Mouse (Mus musculus) forebrain, postnatal 0 days (tissue): ENCODE measurements around the gene Fbrsl1. TPM values are rescaled to one million over a fixed set of nuclear protein-coding genes. Genes with fewer than 3 reads are reported as not detected.

ENCODE experiments used
- ATAC-seq: fragments of 200-750 bp; cut with Nextera tagmentation; 2 replicates; pipeline ENCODE4 v1.8.0; 2017; ENCODE audit warnings: mild to moderate bottlenecking, moderate library complexity
- DNase-seq: peaks from one replicate; pipeline ENCODE4 v3.0.0-alpha.2; 2015
- H3K27ac ChIP-seq: fragments of 300-500 bp; sonication (generic); 2 replicates; pipeline ENCODE4 v1.5.1; 2014; ENCODE audit warnings: low read depth, mild to moderate bottlenecking, antibody characterized with exemption, low read length, moderate library complexity, mixed read lengths
- H3K27me3 ChIP-seq: fragments of 300-500 bp; sonication (generic); 2 replicates; pipeline ENCODE4 v1.6.1; 2014; ENCODE audit warnings: mild to moderate bottlenecking, low read length, mixed read lengths; ENCODE audit not compliant: insufficient read depth
- H3K36me3 ChIP-seq: fragments of 300-500 bp; sonication (generic); 2 replicates; pipeline ENCODE4 v1.6.1; 2014; ENCODE audit warnings: mild to moderate bottlenecking, moderate library complexity; ENCODE audit not compliant: insufficient read depth
- H3K4me1 ChIP-seq: fragments of 300-500 bp; sonication (generic); 2 replicates; pipeline ENCODE4 v1.6.1; 2014; ENCODE audit warnings: antibody characterized with exemption; ENCODE audit not compliant: insufficient read depth
- H3K4me2 ChIP-seq: fragments of 300-500 bp; sonication (generic); 2 replicates; pipeline ENCODE4 v1.6.1; 2014; ENCODE audit warnings: low read depth, mild to moderate bottlenecking, moderate library complexity
- H3K4me3 ChIP-seq: fragments of 300-500 bp; sonication (generic); 2 replicates; pipeline ENCODE4 v1.5.1; 2014; ENCODE audit warnings: low read depth, low read length, mixed read lengths
- H3K9ac ChIP-seq: fragments of 300-500 bp; sonication (generic); 2 replicates; pipeline ENCODE4 v1.6.1; 2014; ENCODE audit warnings: mild to moderate bottlenecking
- H3K9me3 ChIP-seq: fragments of 300-500 bp; sonication (generic); 2 replicates; pipeline ENCODE4 v1.6.1; 2016; ENCODE audit warnings: low read length
- CTCF ChIP-seq: sonication (generic); IDR thresholded peaks from 2 replicates; pipeline ENCODE4 v1.5.1; 2016; ENCODE audit warnings: antibody characterized with exemption, control low read depth, low read depth
- WGBS: fragments of 180-500 bp; shearing (Covaris S2); extraction: QIAGEN DNeasy Blood & Tissue Kit; methylation state at CpG from one replicate; pipeline ENCODE4 v1.1.7; 2014; 5-methylcytosine and 5-hydroxymethylcytosine counted together
- polyA plus RNA-seq: library from polyadenylated mRNA; unstranded; fragments of >200 nt; fragmentation: Nextera tagmentation; extraction: Ambion mirVana; gene quantifications from 2 replicates; pipeline ENCODE4 v1.2.1, GENCODE M21; 2015
- total RNA-seq: library from RNA; depleted of rRNA; stranded (reverse); fragments of >200 nt; gene quantifications from 2 replicates; pipeline ENCODE4 v1.2.3, GENCODE M21; 2014; rRNA removed

The Fbrsl1 gene
- total and polyA plus RNA-seq, 2 experiments from 2014 or later: 21.3 to 30.3 TPM

DNA sequence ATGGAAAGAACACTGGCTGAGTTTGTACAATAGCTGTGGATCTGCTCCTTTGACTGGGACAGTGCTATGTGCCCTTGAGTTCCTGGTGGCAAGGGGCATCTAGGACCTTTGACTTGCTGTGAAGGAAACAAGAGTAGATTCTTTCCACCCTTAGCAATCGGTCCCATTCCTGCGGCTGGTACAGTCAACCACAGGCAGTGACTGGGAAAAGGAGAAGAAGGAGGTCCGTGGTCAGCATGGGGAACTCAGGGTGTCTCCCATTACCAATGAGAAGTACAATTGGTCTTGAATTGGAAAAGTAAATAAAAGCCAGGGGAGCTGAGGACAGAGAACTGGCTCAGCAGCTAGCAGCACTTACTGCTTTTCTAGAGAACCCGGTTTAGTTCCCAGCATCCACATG, 102.8 kb downstream of the Fbrsl1 start:
- WGBS: 80% methylated on average over 4 of the region's 4 CpGs
- TF ChIP-seq CTCF: no peak

DNA sequence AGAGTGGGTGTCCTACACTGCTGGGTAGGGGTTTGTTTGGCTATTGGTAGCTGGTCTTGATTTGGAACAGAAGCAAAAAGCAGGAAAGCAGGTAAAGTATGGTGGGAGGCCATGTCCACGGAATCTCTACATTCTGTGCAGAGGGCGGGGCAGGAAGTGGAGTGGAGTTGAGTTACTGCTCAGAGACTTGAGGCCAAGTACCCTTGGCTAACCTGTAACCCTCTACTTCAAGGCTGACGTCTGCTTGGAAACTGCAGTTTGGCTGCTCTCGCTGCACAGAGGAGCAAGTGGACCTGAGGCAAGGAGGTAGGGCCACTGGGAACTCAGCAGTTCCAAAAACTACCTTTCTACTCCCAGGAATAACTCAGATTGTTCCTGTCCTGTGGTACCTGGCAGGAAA, 103.8 kb downstream of the Fbrsl1 start, which contains the start of gene Lrcol1:
TSS of gene Lrcol1 (plus strand) at position 207 of the 400 bp plus-strand sequence.
- TF ChIP-seq CTCF: no peak
- no peak within 1 kb of the TSS for H3K4me3 ChIP-seq
- no peaks in the 10 kb centered on the region; the same call in 1 of the 2 replicates for H3K27me3 ChIP-seq
- no peak within 1 kb of the TSS for H3K27ac ChIP-seq
- ATAC-seq: no peak
- H3K4me1 ChIP-seq: peaks cover 5% of the 10 kb centered on the region; the same call in 1 of the 2 replicates
- H3K36me3 ChIP-seq: no peaks in the 10 kb centered on the region
- DNase-seq: no peak
- H3K4me2 ChIP-seq: no peak within 1 kb of the TSS
- H3K9me3 ChIP-seq: no peaks in the 10 kb centered on the region
- H3K9ac ChIP-seq: no peak within 1 kb of the TSS
- WGBS: 82% methylated on average over 4 of the region's 4 CpGs

More for the DNA sequence above, 102.8 kb downstream of the Fbrsl1 start:
- H3K4me1 ChIP-seq: peaks cover 5% of the 10 kb centered on the region; the same call in 1 of the 2 replicates
- DNase-seq: no peak
- no peak overlapping the region for H3K27ac ChIP-seq
- H3K4me3 ChIP-seq: no peak overlapping the region
- no peaks in the 10 kb centered on the region; the same call in 1 of the 2 replicates for H3K27me3 ChIP-seq
- H3K4me2 ChIP-seq: no peak overlapping the region
- H3K9me3 ChIP-seq: no peaks in the 10 kb centered on the region
- H3K9ac ChIP-seq: no peak overlapping the region
- ATAC-seq: no peak
- no peaks in the 10 kb centered on the region for H3K36me3 ChIP-seq

DNA sequence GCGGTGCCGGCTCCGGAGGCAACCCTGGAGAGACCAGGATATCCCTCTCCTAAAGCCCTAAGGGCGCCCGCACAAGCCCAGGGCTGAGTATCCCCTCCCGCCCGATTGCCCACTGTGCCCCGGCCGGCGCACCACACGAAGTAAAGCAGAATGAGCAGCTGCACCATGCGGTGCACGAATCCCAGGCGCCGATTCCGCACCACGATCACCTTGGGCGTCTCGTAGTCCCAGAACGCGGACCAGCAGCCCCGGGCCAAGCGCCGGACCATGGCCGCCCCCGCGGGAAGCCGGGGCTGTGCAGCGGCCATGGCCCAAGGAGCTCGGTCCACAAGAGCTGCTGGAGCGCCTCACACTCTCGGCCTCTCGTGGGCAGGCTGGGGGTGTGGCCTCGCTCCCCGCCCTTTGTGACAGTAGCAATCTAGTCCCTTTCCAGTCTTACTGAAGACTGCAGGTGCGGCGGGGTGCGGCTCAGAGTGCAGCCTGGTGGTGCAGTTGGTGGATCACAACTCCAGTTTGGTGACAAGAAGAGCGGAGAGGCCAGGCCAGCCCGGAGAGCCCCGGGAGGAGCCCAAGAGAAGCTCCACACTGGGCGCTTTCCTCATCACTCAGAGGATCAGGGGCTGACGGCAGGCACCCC, 105.5 kb downstream of the Fbrsl1 start, which contains the start of gene P2rx2:
TSS of gene P2rx2 (minus strand) at position 565 of the 637 bp plus-strand sequence.
- Histone ChIP-seq H3K36me3 (no peaks in the 10 kb centered on the region), H3K4me1 (peaks cover 5% of the 10 kb centered on the region; the same call in 1 of the 2 replicates), H3K4me2 (peak within 1 kb of the TSS; percentile 97), H3K27me3 (no peaks in the 10 kb centered on the region; the same call in 1 of the 2 replicates), H3K9ac (peak within 1 kb of the TSS; percentile 71), H3K9me3 (no peaks in the 10 kb centered on the region), H3K4me3 (peak within 1 kb of the TSS; percentile 50), H3K27ac (no peak within 1 kb of the TSS)
- TF ChIP-seq CTCF: no peak
- 1% methylated on average over 43 of the region's 43 CpGs for WGBS
- ATAC-seq (peak; percentile 83), DNase-seq (peak; percentile 62)

DNA sequence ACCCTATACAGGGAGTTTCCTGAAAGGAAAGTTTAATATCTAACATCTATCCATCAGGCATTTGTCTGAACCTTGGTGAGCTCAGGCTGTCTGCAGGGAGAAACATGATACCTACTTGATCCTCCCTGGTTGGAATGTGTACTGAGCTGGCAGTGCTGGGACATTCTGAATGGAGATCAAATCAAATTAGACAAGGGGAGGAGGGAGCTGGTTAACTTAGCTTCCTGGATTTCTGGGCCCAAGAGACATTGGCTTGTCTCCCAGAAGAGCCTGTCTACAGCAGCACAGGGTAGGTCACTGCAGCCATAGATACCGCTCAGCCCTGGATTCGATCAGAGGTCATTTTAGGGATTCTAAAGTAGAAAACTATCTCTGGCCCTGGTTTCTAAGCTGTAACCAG, 109.5 kb downstream of the Fbrsl1 start:
- Histone ChIP-seq H3K4me2 (no peak overlapping the region), H3K4me1 (peaks cover 5% of the 10 kb centered on the region; the same call in 1 of the 2 replicates), H3K27me3 (no peaks in the 10 kb centered on the region), H3K9me3 (no peaks in the 10 kb centered on the region), H3K9ac (no peak overlapping the region), H3K36me3 (peaks cover 9% of the 10 kb centered on the region; the same call in 1 of the 2 replicates), H3K27ac (no peak overlapping the region), H3K4me3 (no peak overlapping the region)
- WGBS: 91% methylated on average over 2 of the region's 2 CpGs
- no peak for ATAC-seq
- TF ChIP-seq CTCF: no peak
- no peak for DNase-seq

- 95% methylated on average over 3 of the region's 3 CpGs for WGBS
- DNase-seq (no peak), ATAC-seq (no peak)
- Histone ChIP-seq H3K9me3 (no peaks in the 10 kb centered on the region), H3K4me2 (no peak overlapping the region), H3K36me3 (peaks cover 10% of the 10 kb centered on the region), H3K27ac (no peak overlapping the region), H3K4me1 (no peaks in the 10 kb centered on the region), H3K4me3 (no peak overlapping the region), H3K27me3 (no peaks in the 10 kb centered on the region), H3K9ac (no peak overlapping the region)
- TF ChIP-seq CTCF: no peak
Measured at GRCm38 (mm10) chr5:110330508-110330907, 117.8 kb downstream of the Fbrsl1 start.

DNA sequence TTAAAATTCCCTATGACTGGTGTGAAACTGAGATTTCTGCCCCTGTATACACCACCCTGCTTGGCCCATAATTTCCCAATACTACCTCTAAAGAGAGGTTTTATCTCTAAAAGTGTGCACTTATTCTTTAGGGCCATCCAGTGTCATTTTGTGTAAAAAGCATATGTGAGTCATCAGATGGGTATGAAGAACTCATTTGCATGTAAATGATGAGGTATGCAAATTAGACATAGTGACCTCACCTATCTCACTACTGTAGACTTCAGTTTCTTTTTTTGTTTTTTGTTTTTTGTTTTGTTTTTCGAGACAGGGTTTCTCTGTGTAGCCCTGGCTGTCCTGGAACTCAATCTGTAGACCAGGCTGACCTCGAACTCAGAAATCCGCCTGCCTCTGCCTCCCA, 135.2 kb downstream of the Fbrsl1 start:
- Histone ChIP-seq H3K9me3 (no peaks in the 10 kb centered on the region), H3K27me3 (no peaks in the 10 kb centered on the region), H3K9ac (no peak overlapping the region), H3K36me3 (peaks cover 6% of the 10 kb centered on the region; the same call in 1 of the 2 replicates), H3K4me1 (no peaks in the 10 kb centered on the region), H3K4me3 (no peak overlapping the region), H3K27ac (no peak overlapping the region), H3K4me2 (no peak overlapping the region)
- WGBS: 74% methylated on average over 3 of the region's 3 CpGs
- ATAC-seq (no peak), DNase-seq (no peak)
- TF ChIP-seq CTCF: no peak

Other genes with a start within 250 kb of the Fbrsl1 start
- 31.0 and 40.2 TPM in 2 replicates for gene Ankle2, start 217.5 kb downstream of the Fbrsl1 start, total RNA-seq
- gene Ankle2, start 217.5 kb downstream of the Fbrsl1 start, polyA plus RNA-seq: 11.6 and 17.8 TPM in 2 replicates
- 154 and 169 TPM in 2 replicates for gene Pgam5, start 178.6 kb downstream of the Fbrsl1 start, total RNA-seq
- gene Pgam5, start 178.6 kb downstream of the Fbrsl1 start, polyA plus RNA-seq: 117 and 120 TPM in 2 replicates
- 3.3 and 6.7 TPM in 2 replicates for gene Pxmp2, start 162.3 kb downstream of the Fbrsl1 start, total RNA-seq
- 9.6 and 11.3 TPM in 2 replicates for gene Pxmp2, start 162.3 kb downstream of the Fbrsl1 start, polyA plus RNA-seq
- gene Pole, start 162.2 kb downstream of the Fbrsl1 start, total RNA-seq: 5.5 and 6.7 TPM in 2 replicates
- gene Pole, start 162.2 kb downstream of the Fbrsl1 start, polyA plus RNA-seq: 2.5 and 3.6 TPM in 2 replicates
- 7.9 and 10.3 TPM in 2 replicates for gene P2rx2, start 105.3 kb downstream of the Fbrsl1 start, total RNA-seq
- gene P2rx2, start 105.3 kb downstream of the Fbrsl1 start, polyA plus RNA-seq: 11.8 and 13.3 TPM in 2 replicates
- not detected in 2 replicates for gene Lrcol1, start 103.8 kb downstream of the Fbrsl1 start, total RNA-seq
- gene Lrcol1, start 103.8 kb downstream of the Fbrsl1 start, polyA plus RNA-seq: not detected in 2 replicates
- 27.8 and 29.3 TPM in 2 replicates for gene Galnt9, start 95.9 kb upstream of the Fbrsl1 start, total RNA-seq
- 20.0 and 21.2 TPM in 2 replicates for gene Galnt9, start 95.9 kb upstream of the Fbrsl1 start, polyA plus RNA-seq
- gene Noc4l, start 204.9 kb upstream of the Fbrsl1 start, total RNA-seq: 27.0 and 36.9 TPM in 2 replicates
- 40.4 and 47.2 TPM in 2 replicates for gene Noc4l, start 204.9 kb upstream of the Fbrsl1 start, polyA plus RNA-seq
- 9.8 and 13.5 TPM in 2 replicates for gene Ddx51, start 204.9 kb upstream of the Fbrsl1 start, total RNA-seq
- gene Ddx51, start 204.9 kb upstream of the Fbrsl1 start, polyA plus RNA-seq: 9.3 and 12.8 TPM in 2 replicates